Mouse (Mus musculus): Measurements from ENCODE around the gene Il12b.
A peak's percentile ranks its signal among the peaks of the same experiment; 100 is the strongest.

The Il12b gene

DNA sequence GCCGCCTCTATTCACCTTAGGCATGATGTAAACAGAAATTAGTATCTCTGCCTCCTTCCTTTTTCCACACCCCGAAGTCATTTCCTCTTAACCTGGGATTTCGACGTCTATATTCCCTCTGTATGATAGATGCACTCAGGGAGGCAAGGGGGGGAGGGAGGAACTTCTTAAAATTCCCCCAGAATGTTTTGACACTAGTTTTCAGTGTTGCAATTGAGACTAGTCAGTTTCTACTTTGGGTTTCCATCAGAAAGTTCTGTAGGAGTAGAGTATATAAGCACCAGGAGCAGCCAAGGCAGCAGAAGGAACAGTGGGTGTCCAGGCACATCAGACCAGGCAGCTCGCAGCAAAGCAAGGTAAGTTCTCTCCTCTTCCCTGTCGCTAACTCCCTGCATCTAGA, at the start of gene Il12b:
Il12b (plus strand) TSS at position 301 of the 400 bp plus-strand sequence.
- no peak for DNase-seq (ENCODE audit: extremely low read depth, insufficient read length, low spot score)

DNA sequence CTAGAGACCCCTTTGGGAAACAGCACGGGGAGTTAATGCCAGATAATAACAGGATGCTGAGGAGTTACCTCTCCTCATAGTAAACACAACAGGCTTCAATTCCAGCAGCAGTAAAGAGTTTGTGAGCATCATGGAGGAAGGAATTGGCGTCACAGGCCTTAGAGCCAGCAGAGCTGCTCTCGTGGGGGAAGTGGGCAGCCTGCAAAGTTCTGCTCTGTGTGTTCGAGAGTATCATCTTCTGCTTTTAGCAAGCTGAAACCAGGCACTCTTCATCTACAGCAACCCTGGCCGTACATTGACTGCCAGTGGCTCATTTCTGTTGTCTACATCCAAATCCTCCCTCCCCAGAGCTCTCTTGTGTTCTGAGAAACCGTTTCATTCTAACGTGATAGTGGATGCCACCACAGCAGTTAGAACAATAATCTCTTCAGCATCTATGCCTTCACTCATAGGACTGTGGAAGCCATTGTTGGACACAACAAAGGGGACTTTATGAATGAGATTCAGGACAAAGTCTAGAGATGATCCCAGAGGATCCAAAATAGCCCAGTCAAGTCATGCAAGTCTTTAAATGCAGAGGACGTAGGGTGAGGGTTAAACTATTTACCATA, 44.9 kb upstream of the Il12b start:
- no peak for DNase-seq (ENCODE audit: extremely low read depth, insufficient read length, low spot score)

GRCm38 (mm10) chr11:44356171-44356570, 43.7 kb upstream of the Il12b start:
- DNase-seq (ENCODE audit: extremely low read depth, insufficient read length, low spot score): no peak

- DNase-seq (ENCODE audit: extremely low read depth, insufficient read length, low spot score): no peak
Observed at GRCm38 (mm10) chr11:44364536-44364935, 35.3 kb upstream of the Il12b start.

DNA sequence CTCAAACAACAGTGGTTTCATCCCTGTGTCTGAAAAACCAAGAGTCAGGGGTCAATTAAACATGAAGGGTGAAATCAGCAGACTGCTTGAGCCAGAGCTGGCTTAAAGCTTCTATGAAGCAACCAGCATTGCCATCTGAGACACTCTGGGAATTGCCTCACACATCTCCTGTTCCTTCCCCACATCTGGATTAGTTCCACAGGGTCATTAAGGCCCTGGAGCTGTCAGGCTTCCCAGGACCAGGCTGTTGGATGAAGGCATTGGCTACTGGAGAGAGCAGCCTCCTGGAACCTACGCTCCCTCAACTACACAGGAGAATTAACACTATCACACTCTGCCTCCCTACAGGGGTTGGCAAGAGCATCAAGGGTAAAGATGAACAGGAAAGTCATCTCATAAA, 32.2 kb upstream of the Il12b start:
- no peak for DNase-seq (ENCODE audit: extremely low read depth, insufficient read length, low spot score)

- DNase-seq (ENCODE audit: extremely low read depth, insufficient read length, low spot score): no peak
Observed at GRCm38 (mm10) chr11:44372856-44373255, 27.0 kb upstream of the Il12b start.

DNA sequence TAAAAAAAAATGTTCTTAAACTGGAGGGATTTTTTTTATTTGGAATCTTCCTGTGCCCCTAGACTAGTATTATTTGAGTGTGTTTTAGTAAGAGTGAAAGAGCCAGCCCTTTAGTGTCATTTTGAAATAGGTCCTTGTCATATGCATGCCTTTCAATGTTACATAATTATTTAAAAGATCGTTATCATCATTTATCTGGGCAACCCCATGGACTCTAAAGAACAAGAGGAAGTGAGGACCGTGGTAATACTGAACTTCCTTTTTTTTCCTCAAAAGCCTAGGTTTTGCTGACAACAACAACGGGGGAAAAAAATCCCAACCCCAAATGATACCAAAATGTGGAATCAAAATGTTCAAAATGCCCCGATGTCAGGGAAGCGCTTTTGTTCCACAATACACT, 22.0 kb upstream of the Il12b start:
- DNase-seq (ENCODE audit: extremely low read depth, insufficient read length, low spot score): no peak

- DNase-seq (ENCODE audit: extremely low read depth, insufficient read length, low spot score): no peak
Observed at GRCm38 (mm10) chr11:44380432-44381051, 19.3 kb upstream of the Il12b start.

DNA sequence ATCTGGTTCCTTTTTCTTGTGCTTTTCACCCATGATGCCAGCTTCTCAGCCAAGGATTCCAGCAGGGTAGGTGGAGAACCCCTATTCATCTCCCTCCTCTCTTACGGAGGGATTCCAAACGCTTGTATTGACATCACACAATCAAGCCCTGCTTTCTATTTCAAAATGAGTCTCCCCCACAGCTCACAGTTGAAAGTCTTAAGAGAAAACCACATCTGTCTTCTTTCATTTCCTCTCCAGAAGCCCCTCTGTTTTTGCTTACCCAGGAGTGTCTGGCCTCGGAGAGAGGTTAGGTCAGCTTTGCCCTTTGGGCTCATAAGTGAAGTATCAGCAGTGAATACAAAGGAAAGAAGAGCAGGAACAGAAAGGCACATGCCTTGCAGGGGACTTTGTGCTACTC, 17.7 kb upstream of the Il12b start:
- DNase-seq (ENCODE audit: extremely low read depth, insufficient read length, low spot score): no peak

DNA sequence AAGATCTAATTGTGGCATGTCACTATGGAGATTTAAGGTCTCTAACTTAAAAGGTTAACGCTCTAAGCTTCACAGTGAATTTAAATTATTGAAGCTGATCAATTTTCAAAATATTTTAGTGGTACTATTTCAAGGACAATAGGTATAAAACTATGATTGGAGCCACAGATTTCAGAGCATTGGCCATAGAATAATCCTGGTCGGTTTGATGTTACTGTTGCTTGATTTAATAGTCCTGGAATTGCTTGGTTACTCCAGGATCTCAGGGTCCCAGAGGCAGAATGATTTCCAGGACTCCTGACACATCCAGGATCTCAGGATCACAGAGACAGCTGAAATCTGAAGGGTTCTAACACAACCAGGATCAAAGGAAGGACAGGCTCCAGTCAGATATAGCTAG, 12.8 kb upstream of the Il12b start:
- no peak for DNase-seq (ENCODE audit: extremely low read depth, insufficient read length, low spot score)

GRCm38 (mm10) chr11:44389993-44390701, 9.7 kb upstream of the Il12b start:
- DNase-seq (ENCODE audit: extremely low read depth, insufficient read length, low spot score): no peak

DNA sequence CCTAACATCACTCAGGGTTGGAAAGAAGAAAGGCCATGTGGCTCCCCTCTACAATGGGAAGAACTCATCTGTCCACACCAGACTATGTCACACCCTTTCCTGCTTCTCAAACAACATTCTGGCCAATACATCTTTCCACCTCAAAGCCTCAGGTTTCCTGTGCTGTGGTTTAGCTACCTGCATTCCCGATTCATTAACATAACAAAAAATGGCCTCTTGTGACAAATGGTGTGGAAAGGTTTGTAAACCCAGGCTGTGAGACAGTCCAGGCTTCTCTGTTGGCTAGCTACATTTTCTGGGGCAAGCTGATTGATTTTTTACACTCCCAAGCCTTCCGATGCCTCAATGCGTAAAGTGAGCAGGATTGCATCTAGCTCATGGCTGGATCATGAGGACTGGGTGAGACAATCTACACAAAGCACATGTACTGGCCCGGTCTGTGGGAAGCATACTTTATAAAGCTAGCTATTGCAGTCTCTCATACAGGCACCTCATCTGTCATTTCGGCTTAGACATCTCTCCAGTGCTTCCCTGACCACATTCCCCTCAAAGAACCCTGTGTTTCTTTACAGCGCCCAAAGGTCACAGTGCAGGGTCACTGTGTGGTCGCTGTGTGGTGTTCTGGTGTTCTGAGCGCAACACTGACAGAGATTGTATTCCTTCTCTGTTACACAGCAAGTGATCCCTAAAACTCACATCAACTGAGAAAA, 6.6 kb upstream of the Il12b start:
- no peak for DNase-seq (ENCODE audit: extremely low read depth, insufficient read length, low spot score)

DNA sequence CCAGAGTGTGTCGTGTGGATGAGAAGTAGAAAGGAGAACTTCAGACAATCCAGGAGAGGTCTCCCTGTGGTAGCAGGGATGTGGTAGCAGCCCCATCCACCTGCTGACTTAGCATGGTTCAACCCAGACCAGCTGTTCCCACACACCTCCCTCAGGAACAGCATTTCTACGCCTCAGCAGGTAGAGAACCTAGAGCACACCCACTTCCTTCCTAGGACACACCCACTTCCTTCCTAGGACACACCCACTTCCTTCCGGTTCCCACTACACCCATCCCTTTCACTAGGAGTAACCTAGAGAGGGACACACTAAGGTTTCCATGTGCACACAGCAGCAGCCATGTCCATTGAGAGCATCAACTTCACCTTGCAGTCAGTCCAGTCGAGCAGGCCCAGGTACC, 4.5 kb upstream of the Il12b start:
- no peak for DNase-seq (ENCODE audit: extremely low read depth, insufficient read length, low spot score)

GRCm38 (mm10) chr11:44397551-44397950, 2.3 kb upstream of the Il12b start:
- no peak for DNase-seq (ENCODE audit: extremely low read depth, insufficient read length, low spot score)

GRCm38 (mm10) chr11:44398356-44398755, 1.5 kb upstream of the Il12b start:
- DNase-seq (ENCODE audit: extremely low read depth, insufficient read length, low spot score): no peak

DNA sequence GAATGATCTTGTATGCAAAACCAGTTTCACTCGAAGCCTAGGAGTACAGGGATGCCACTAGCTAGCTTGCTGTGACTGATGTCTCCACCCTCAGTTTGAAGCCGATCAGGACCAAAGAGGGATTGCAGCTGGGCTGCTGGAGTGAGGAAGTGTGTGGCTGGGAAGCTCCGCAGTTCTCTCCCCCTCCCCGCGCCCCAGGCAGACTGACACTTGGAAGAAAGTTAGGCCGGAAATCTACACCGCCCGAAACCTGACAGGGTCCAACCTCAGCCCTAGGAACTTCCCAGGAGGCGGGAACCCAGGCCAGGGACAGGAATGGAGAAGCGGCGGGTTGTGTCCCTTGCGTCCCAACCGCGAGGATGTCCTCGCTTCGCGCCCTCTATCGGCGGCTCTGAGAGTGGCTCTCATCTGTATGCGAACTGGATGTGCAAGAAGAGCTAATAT, 1.1 kb upstream of the Il12b start:
- peak; percentile 58 for DNase-seq (ENCODE audit: extremely low read depth, insufficient read length, low spot score)

DNA sequence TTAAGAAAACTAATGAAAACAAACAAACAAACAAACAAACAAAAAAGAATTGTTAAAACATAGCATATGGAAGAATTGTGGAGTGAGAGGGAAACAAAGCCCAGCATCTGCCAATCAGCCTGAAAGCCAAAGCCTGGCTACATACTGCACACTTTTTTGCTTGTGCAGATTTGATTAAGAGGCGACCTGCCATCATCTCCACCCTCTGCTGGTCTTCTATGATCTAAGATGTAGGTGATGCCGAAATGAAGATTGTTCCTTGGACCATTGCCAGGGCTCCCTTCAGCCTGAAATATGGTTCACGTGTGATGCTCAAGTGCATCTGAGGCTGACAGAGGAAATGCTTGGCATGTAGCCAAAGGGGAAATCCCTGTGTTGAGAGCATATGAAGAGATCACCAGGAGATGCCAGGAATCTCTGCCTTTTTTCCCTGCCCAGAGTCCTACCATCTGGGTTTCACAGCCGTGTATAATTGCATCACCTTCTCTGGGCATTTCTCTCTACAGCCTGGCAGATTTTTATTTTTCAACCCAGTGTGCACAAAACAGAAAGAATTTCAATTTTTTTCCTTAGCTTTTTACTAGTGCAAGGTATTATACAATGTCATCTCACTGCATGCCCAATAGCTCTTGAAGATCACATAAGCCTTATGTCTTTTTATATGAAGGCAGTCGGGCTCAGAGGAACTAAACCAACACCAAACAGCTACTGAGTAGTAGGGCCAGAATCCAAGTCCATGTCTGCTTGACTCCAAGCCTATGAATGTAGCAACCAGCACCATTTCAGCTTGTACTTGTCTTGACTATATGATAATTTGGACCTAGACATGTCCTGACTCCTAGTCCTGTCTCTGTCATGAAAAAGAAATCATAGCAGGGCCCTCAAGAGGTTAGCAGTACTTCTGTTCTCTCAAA, 2.0 kb downstream of the Il12b start:
- DNase-seq (ENCODE audit: extremely low read depth, insufficient read length, low spot score): no peak

DNA sequence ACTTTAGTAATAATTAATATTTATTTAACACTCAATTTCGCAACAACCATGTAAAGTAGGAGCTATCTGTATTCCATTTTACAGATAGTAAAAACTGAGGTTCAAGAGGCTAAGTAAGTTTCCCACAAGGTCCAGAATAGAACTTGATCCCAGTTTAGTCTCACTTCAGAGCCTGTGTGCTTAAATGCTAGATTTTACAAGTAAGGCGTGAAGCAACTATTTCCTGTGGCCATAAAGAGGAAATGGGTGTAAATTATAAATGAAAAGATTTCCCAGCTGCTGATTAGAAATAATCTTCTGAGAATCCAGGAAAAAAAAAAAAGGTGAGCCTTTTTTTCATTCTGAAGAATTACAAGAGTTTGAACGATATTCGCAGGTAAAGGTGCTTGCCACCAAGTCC, 5.2 kb downstream of the Il12b start:
- no peak for DNase-seq (ENCODE audit: extremely low read depth, insufficient read length, low spot score)

- no peak for DNase-seq (ENCODE audit: extremely low read depth, insufficient read length, low spot score)
Observed at GRCm38 (mm10) chr11:44405961-44406360, 6.1 kb downstream of the Il12b start.

DNA sequence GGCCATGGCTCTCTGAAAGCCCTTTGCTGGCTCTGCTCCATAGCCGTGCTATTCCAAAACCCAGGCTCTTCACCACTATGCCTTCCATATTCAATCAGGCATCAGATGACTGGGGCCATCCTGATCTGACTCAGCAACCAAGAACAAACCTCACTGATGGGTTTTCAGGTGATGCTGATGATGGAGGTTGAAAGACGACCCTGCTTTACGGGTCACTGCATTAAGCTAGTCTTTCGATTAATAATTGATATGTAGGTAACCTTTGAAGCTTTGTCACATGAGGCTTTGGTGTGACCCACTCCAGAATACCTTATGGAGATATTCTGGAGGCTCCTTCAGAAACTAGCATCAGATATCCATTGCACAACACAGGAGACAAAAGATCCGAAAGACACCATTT, 6.6 kb downstream of the Il12b start:
- DNase-seq (ENCODE audit: extremely low read depth, insufficient read length, low spot score): no peak
